Mouse (Mus musculus) liver, embryonic 15.5 days (tissue): Measurements from ENCODE around the gene Bag5. TPM values are rescaled to one million over a fixed set of nuclear protein-coding genes. Genes with fewer than 3 reads are reported as not detected.

Experiments
- ATAC-seq: fragments of 200-750 bp; cut with Nextera tagmentation; 2 replicates; pipeline ENCODE4 v1.8.0; 2017; ENCODE audit warnings: moderate number of reproducible peaks, mild to moderate bottlenecking, moderate library complexity; ENCODE audit not compliant: insufficient read depth
- H3K27ac ChIP-seq: fragments of 300-500 bp; sonication (generic); replicated peaks from 2 replicates; pipeline ENCODE4 v1.5.1; 2015; ENCODE audit warnings: mild to moderate bottlenecking, inconsistent platforms
- H3K27me3 ChIP-seq: fragments of 300-500 bp; sonication (generic); 2 replicates; pipeline ENCODE4 v1.6.1; 2015; ENCODE audit warnings: mild to moderate bottlenecking, inconsistent platforms
- H3K36me3 ChIP-seq: fragments of 300-500 bp; sonication (generic); replicated peaks from 2 replicates; pipeline ENCODE4 v1.6.1; 2015; ENCODE audit warnings: moderate library complexity, mild to moderate bottlenecking, inconsistent platforms
- H3K4me1 ChIP-seq: fragments of 300-500 bp; sonication (generic); replicated peaks from 2 replicates; pipeline ENCODE4 v1.6.1; 2015; ENCODE audit warnings: inconsistent platforms
- H3K4me2 ChIP-seq: fragments of 300-500 bp; sonication (generic); 2 replicates; pipeline ENCODE4 v1.6.1; 2015; ENCODE audit warnings: moderate library complexity, mild to moderate bottlenecking, inconsistent platforms
- H3K4me3 ChIP-seq: fragments of 300-500 bp; sonication (generic); replicated peaks from 2 replicates; pipeline ENCODE4 v1.5.1; 2015; ENCODE audit warnings: mild to moderate bottlenecking, inconsistent platforms
- H3K9ac ChIP-seq: fragments of 300-500 bp; sonication (generic); 2 replicates; pipeline ENCODE4 v1.6.1; 2015; ENCODE audit warnings: moderate library complexity, mild to moderate bottlenecking, inconsistent platforms
- H3K9me3 ChIP-seq: fragments of 300-500 bp; sonication (generic); replicated peaks from 2 replicates; pipeline ENCODE4 v1.6.1; 2016; ENCODE audit warnings: inconsistent platforms
- WGBS: fragments of 180-500 bp; shearing (Covaris S2); methylation state at CpG from one replicate; pipeline ENCODE4 v1.1.7; 2015; ENCODE audit warnings: mixed read lengths; ENCODE audit not compliant: insufficient replicate concordance; 5-methylcytosine and 5-hydroxymethylcytosine counted together
- polyA plus RNA-seq: library from polyadenylated mRNA; unstranded; fragments of >200 nt; fragmentation: Nextera tagmentation; extraction: Ambion mirVana; gene quantifications from 2 replicates; pipeline ENCODE4 v1.2.1, GENCODE M21; 2015

The Bag5 gene
- polyA plus RNA-seq, 1 experiment from 2014 or later: 15.9 TPM

GRCm38 (mm10) chr12:111694880-111695804 is 17.9 kb downstream of the Bag5 start:
- no peak overlapping the region for H3K9ac ChIP-seq
- H3K4me3 ChIP-seq: no peak overlapping the region
- 0 out of 2 replicates have a peak overlapping the region, but pooled peaks have one; percentile 6 for H3K27ac ChIP-seq
- ATAC-seq: no peak
- WGBS: 51% methylated on average over 13 of the region's 13 CpGs
- no peaks in the 10 kb centered on the region; the same call in 1 of the 2 replicates for H3K27me3 ChIP-seq
- H3K4me1 ChIP-seq: peaks cover 32% of the 10 kb centered on the region
- no peaks in the 10 kb centered on the region for H3K36me3 ChIP-seq
- no peaks in the 10 kb centered on the region for H3K9me3 ChIP-seq
- H3K4me2 ChIP-seq: no peak overlapping the region

- 15% methylated on average over 12 of the region's 12 CpGs for WGBS
- 0 out of 2 replicates have a peak overlapping the region, but pooled peaks have one; percentile 38 for H3K27ac ChIP-seq
- H3K9ac ChIP-seq: no peak overlapping the region
- H3K36me3 ChIP-seq: no peaks in the 10 kb centered on the region
- no peaks in the 10 kb centered on the region for H3K9me3 ChIP-seq
- H3K27me3 ChIP-seq: no peaks in the 10 kb centered on the region; the same call in none of the 2 replicates
- H3K4me1 ChIP-seq: peaks cover 32% of the 10 kb centered on the region
- no peak overlapping the region for H3K4me2 ChIP-seq
- ATAC-seq: peak; percentile 37
- no peak overlapping the region for H3K4me3 ChIP-seq
These were observed 18.7 kb downstream of the Bag5 start for GRCm38 (mm10) chr12:111694271-111694781.

GRCm38 (mm10) chr12:111693341-111694270 is 19.5 kb downstream of the Bag5 start:
- 48% methylated on average over 18 of the region's 18 CpGs for WGBS
- H3K9me3 ChIP-seq: no peaks in the 10 kb centered on the region
- no peak overlapping the region for H3K4me3 ChIP-seq
- no peak overlapping the region for H3K4me2 ChIP-seq
- peaks cover 32% of the 10 kb centered on the region for H3K4me1 ChIP-seq
- ATAC-seq: peak; percentile 16; the same call in 1 of the 2 replicates
- H3K9ac ChIP-seq: no peak overlapping the region
- no peaks in the 10 kb centered on the region; the same call in none of the 2 replicates for H3K27me3 ChIP-seq
- no peaks in the 10 kb centered on the region for H3K36me3 ChIP-seq
- 0 out of 2 replicates have a peak overlapping the region, but pooled peaks have one; percentile 38 for H3K27ac ChIP-seq

- Histone ChIP-seq H3K36me3 (no peaks in the 10 kb centered on the region), H3K9ac (no peak overlapping the region), H3K4me3 (no peak overlapping the region), H3K27ac (no peak overlapping the region), H3K27me3 (peaks cover 3% of the 10 kb centered on the region), H3K4me2 (no peak overlapping the region), H3K9me3 (no peaks in the 10 kb centered on the region), H3K4me1 (peaks cover 32% of the 10 kb centered on the region)
- 63% methylated on average over 5 of the region's 5 CpGs for WGBS
- no peak for ATAC-seq
These were observed 20.2 kb downstream of the Bag5 start for GRCm38 (mm10) chr12:111692899-111693298.

GRCm38 (mm10) chr12:111691346-111691872 is 21.6 kb downstream of the Bag5 start:
- Histone ChIP-seq H3K36me3 (no peaks in the 10 kb centered on the region), H3K4me2 (no peak overlapping the region), H3K4me3 (no peak overlapping the region), H3K9me3 (no peaks in the 10 kb centered on the region), H3K4me1 (peaks cover 32% of the 10 kb centered on the region), H3K27me3 (peaks cover 14% of the 10 kb centered on the region), H3K9ac (no peak overlapping the region), H3K27ac (no peak overlapping the region)
- no peak for ATAC-seq
- WGBS: 36% methylated on average over 5 of the region's 5 CpGs

- Histone ChIP-seq H3K9ac (no peak overlapping the region), H3K4me2 (no peak overlapping the region), H3K27ac (no peak overlapping the region), H3K36me3 (no peaks in the 10 kb centered on the region), H3K4me3 (no peak overlapping the region), H3K9me3 (no peaks in the 10 kb centered on the region), H3K4me1 (peaks cover 23% of the 10 kb centered on the region), H3K27me3 (peaks cover 16% of the 10 kb centered on the region)
- ATAC-seq: no peak
- WGBS: 62% methylated on average over 11 of the region's 11 CpGs
These were observed 23.6 kb downstream of the Bag5 start for GRCm38 (mm10) chr12:111689426-111689825.

- Histone ChIP-seq H3K27me3 (peaks cover 16% of the 10 kb centered on the region), H3K9me3 (no peaks in the 10 kb centered on the region), H3K4me3 (no peak overlapping the region), H3K27ac (no peak overlapping the region), H3K9ac (no peak overlapping the region), H3K4me2 (no peak overlapping the region), H3K36me3 (no peaks in the 10 kb centered on the region), H3K4me1 (peaks cover 9% of the 10 kb centered on the region)
- no peak for ATAC-seq
- 29% methylated on average over 2 of the region's 2 CpGs for WGBS
These were observed 25.0 kb downstream of the Bag5 start for GRCm38 (mm10) chr12:111688069-111688428.

- 40% methylated on average over 14 of the region's 14 CpGs for WGBS
- H3K27ac ChIP-seq: no peak overlapping the region
- H3K4me2 ChIP-seq: no peak overlapping the region
- no peak overlapping the region for H3K9ac ChIP-seq
- no peak overlapping the region for H3K4me3 ChIP-seq
- peaks cover 5% of the 10 kb centered on the region; the same call in 1 of the 2 replicates for H3K4me1 ChIP-seq
- peaks cover 16% of the 10 kb centered on the region for H3K27me3 ChIP-seq
- ATAC-seq: peak; percentile 23; the same call in 1 of the 2 replicates
- H3K9me3 ChIP-seq: no peaks in the 10 kb centered on the region
- peaks cover 3% of the 10 kb centered on the region; the same call in 1 of the 2 replicates for H3K36me3 ChIP-seq
These were observed 25.5 kb downstream of the Bag5 start for GRCm38 (mm10) chr12:111687350-111688068.

- no peak overlapping the region for H3K4me3 ChIP-seq
- H3K9me3 ChIP-seq: no peaks in the 10 kb centered on the region
- no peaks in the 10 kb centered on the region; the same call in 1 of the 2 replicates for H3K4me1 ChIP-seq
- 64% methylated on average over 4 of the region's 4 CpGs for WGBS
- peaks cover 14% of the 10 kb centered on the region; the same call in 1 of the 2 replicates for H3K36me3 ChIP-seq
- H3K9ac ChIP-seq: no peak overlapping the region
- no peak overlapping the region for H3K4me2 ChIP-seq
- H3K27ac ChIP-seq: no peak overlapping the region
- H3K27me3 ChIP-seq: peaks cover 16% of the 10 kb centered on the region
- ATAC-seq: no peak
These were observed 26.7 kb downstream of the Bag5 start for GRCm38 (mm10) chr12:111686390-111686789.

- no peak overlapping the region for H3K4me2 ChIP-seq
- 61% methylated on average over 5 of the region's 5 CpGs for WGBS
- H3K27me3 ChIP-seq: peaks cover 12% of the 10 kb centered on the region
- H3K4me1 ChIP-seq: peaks cover 17% of the 10 kb centered on the region
- H3K9ac ChIP-seq: no peak overlapping the region
- no peak overlapping the region for H3K27ac ChIP-seq
- peaks cover 20% of the 10 kb centered on the region; the same call in 1 of the 2 replicates for H3K36me3 ChIP-seq
- H3K4me3 ChIP-seq: no peak overlapping the region
- H3K9me3 ChIP-seq: no peaks in the 10 kb centered on the region
- ATAC-seq: no peak
These were observed 30.3 kb downstream of the Bag5 start for GRCm38 (mm10) chr12:111682806-111683205.
